Mouse (Mus musculus) thymus, postnatal 36 days (tissue): ENCODE data around the gene Mchr1.

Experiments
- DNase-seq, 2 experiments: peaks; one replicate each; pipeline ENCODE4 v3.0.0; 2022; ENCODE audit warnings: mixed read lengths in 2 of 2

Gene Mchr1

GRCm38 (mm10) chr15:81228258-81228657 is 7.0 kb upstream of the Mchr1 start:
- DNase-seq = no peak

GRCm38 (mm10) chr15:81229791-81230190 is 5.5 kb upstream of the Mchr1 start:
- DNase-seq = no peak

GRCm38 (mm10) chr15:81231325-81231724 is 4.0 kb upstream of the Mchr1 start:
- no peak for DNase-seq

- no peak for DNase-seq
Measured at GRCm38 (mm10) chr15:81236062-81236461, 763 bp downstream of the Mchr1 start.

GRCm38 (mm10) chr15:81237471-81237870 is 2.2 kb downstream of the Mchr1 start:
- DNase-seq = no peak

- DNase-seq = peak; percentile 16 to 24
Measured at GRCm38 (mm10) chr15:81239261-81239660, 4.0 kb downstream of the Mchr1 start.

GRCm38 (mm10) chr15:81239794-81240343 is 4.6 kb downstream of the Mchr1 start:
- DNase-seq = no peak

GRCm38 (mm10) chr15:81246890-81247289 is 11.6 kb downstream of the Mchr1 start:
- no peak for DNase-seq

- DNase-seq = peak in 1 of 2 experiments; percentile 7
Measured at GRCm38 (mm10) chr15:81247583-81248340, 12.5 kb downstream of the Mchr1 start.

GRCm38 (mm10) chr15:81248341-81248679 is 13.0 kb downstream of the Mchr1 start:
- no peak for DNase-seq

GRCm38 (mm10) chr15:81248951-81249579 is 13.8 kb downstream of the Mchr1 start:
- DNase-seq = no peak

GRCm38 (mm10) chr15:81252626-81253174 is 17.4 kb downstream of the Mchr1 start:
- DNase-seq = no peak

- DNase-seq = peak in 1 of 2 experiments; percentile 7
Measured at GRCm38 (mm10) chr15:81253585-81253984, 18.3 kb downstream of the Mchr1 start.

- no peak for DNase-seq
Measured at GRCm38 (mm10) chr15:81254113-81254640, 18.9 kb downstream of the Mchr1 start.

GRCm38 (mm10) chr15:81255063-81255462 is 19.8 kb downstream of the Mchr1 start:
- no peak for DNase-seq

- no peak for DNase-seq
Measured at GRCm38 (mm10) chr15:81258296-81258695, 23.0 kb downstream of the Mchr1 start.

GRCm38 (mm10) chr15:81259304-81259703 is 24.0 kb downstream of the Mchr1 start:
- DNase-seq = no peak

- no peak for DNase-seq
Measured at GRCm38 (mm10) chr15:81260208-81260607, 24.9 kb downstream of the Mchr1 start.

- no peak for DNase-seq
Measured at GRCm38 (mm10) chr15:81264392-81265095, 29.2 kb downstream of the Mchr1 start.

- DNase-seq = no peak
Measured at GRCm38 (mm10) chr15:81267416-81267815, 32.1 kb downstream of the Mchr1 start.

- no peak for DNase-seq
Measured at GRCm38 (mm10) chr15:81272305-81273053, 37.2 kb downstream of the Mchr1 start.

GRCm38 (mm10) chr15:81273361-81273760 is 38.1 kb downstream of the Mchr1 start:
- no peak for DNase-seq
